Mouse (Mus musculus) kidney, embryonic 15.5 days (tissue): ENCODE measurements around the gene Hoxd12. TPM values are rescaled to one million over a fixed set of nuclear protein-coding genes. Genes with fewer than 3 reads are reported as not detected.

Experiments
- ATAC-seq: fragments of 200-750 bp; cut with Nextera tagmentation; replicated peaks from 2 replicates; pipeline ENCODE4 v1.8.0; 2017; ENCODE audit warnings: moderate TSS enrichment; ENCODE audit not compliant: low FRiP score
- H3K27ac ChIP-seq: fragments of 300-500 bp; sonication (generic); 2 replicates; pipeline ENCODE4 v1.5.1; 2015; ENCODE audit warnings: mild to moderate bottlenecking, inconsistent platforms
- H3K27me3 ChIP-seq: fragments of 300-500 bp; sonication (generic); 2 replicates; pipeline ENCODE4 v1.6.1; 2015; ENCODE audit warnings: inconsistent platforms
- H3K36me3 ChIP-seq: fragments of 300-500 bp; sonication (generic); 2 replicates; pipeline ENCODE4 v1.6.1; 2015; ENCODE audit warnings: inconsistent platforms
- H3K4me1 ChIP-seq: fragments of 300-500 bp; sonication (generic); 2 replicates; pipeline ENCODE4 v1.6.1; 2015; ENCODE audit warnings: inconsistent platforms
- H3K4me2 ChIP-seq: fragments of 300-500 bp; sonication (generic); 2 replicates; pipeline ENCODE4 v1.6.1; 2015; ENCODE audit warnings: moderate library complexity, mild to moderate bottlenecking, inconsistent platforms
- H3K4me3 ChIP-seq: fragments of 300-500 bp; sonication (generic); replicated peaks from 2 replicates; pipeline ENCODE4 v1.5.1; 2015; ENCODE audit warnings: mild to moderate bottlenecking, inconsistent platforms
- H3K9ac ChIP-seq: fragments of 300-500 bp; sonication (generic); 2 replicates; pipeline ENCODE4 v1.6.1; 2015; ENCODE audit warnings: mild to moderate bottlenecking, inconsistent platforms
- H3K9me3 ChIP-seq: fragments of 300-500 bp; sonication (generic); replicated peaks from 2 replicates; pipeline ENCODE4 v1.6.1; 2016; ENCODE audit warnings: inconsistent platforms
- WGBS: fragments of 180-500 bp; shearing (Covaris S2); methylation state at CpG from one replicate; pipeline ENCODE4 v1.1.7; 2015; ENCODE audit warnings: mixed read lengths; 5-methylcytosine and 5-hydroxymethylcytosine counted together
- polyA plus RNA-seq: library from polyadenylated mRNA; unstranded; fragments of >200 nt; fragmentation: Nextera tagmentation; extraction: Ambion mirVana; gene quantifications from 2 replicates; pipeline ENCODE4 v1.2.1, GENCODE M21; 2015

The Hoxd12 gene
- polyA plus RNA-seq, 1 experiment from 2014 or later: 6.4 TPM

GRCm38 (mm10) chr2:74657251-74658023, 17.4 kb upstream of the Hoxd12 start:
- WGBS: 3% methylated on average over 62 of the region's 62 CpGs
- peak overlapping the region; percentile 45 for H3K4me2 ChIP-seq

GRCm38 (mm10) chr2:74658024-74658666, 16.7 kb upstream of the Hoxd12 start:
- Histone ChIP-seq H3K9ac (no peak overlapping the region), H3K4me2 (peak overlapping the region; percentile 45), H3K4me3 (peak overlapping the region; percentile 20; the same call in 1 of the 2 replicates), H3K27me3 (peaks cover 95% of the 10 kb centered on the region), H3K9me3 (no peaks in the 10 kb centered on the region), H3K36me3 (no peaks in the 10 kb centered on the region), H3K4me1 (peaks cover 36% of the 10 kb centered on the region), H3K27ac (no peak overlapping the region)
- under 1% methylated on average over 15 of the region's 15 CpGs for WGBS
- no peak for ATAC-seq

More at GRCm38 (mm10) chr2:74657251-74658023, 17.4 kb upstream of the Hoxd12 start:
- H3K4me3 ChIP-seq: peak overlapping the region; percentile 20; the same call in 1 of the 2 replicates
- H3K9me3 ChIP-seq: no peaks in the 10 kb centered on the region
- no peak overlapping the region for H3K27ac ChIP-seq
- peaks cover 36% of the 10 kb centered on the region for H3K4me1 ChIP-seq
- no peak for ATAC-seq
- H3K27me3 ChIP-seq: peaks cover 90% of the 10 kb centered on the region
- H3K36me3 ChIP-seq: no peaks in the 10 kb centered on the region
- no peak overlapping the region for H3K9ac ChIP-seq

DNA sequence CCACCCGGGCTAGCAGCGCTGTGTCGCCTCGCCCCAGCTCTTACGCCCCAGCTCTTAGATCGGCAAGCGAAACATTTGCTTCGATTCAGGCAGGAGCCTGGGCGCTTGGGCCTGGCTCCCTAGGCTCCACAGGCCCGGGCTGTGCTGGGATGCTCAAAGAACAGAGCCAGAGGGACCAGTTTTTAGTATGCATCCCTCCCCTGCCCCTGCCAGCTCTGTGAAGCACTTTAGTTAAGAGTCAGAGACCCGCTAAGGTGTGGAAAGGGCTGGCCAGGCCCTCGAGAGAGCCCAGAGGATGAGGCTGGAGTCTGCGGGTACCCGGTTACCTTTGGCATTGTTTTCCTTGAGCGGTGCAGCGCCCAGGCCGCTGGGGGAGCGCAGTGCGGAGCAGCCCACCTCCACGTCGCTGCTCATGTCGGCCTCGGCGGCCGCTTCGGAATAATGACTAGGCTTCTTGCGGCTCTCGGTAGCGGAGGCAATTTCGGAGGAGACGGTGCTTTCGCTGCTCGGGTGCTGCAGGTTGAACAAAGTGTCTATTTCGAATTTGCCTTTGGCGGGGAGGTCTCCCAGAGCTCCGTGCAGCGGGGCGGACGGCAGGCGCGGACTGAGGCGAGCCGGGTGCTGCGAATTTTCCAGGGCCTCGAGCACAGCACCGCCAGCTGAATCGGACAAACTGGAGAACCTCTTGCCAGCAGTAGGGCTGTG, 16.0 kb upstream of the Hoxd12 start:
- Histone ChIP-seq H3K4me2 (0 out of 2 replicates have a peak overlapping the region, but pooled peaks have one; percentile 12), H3K27ac (no peak overlapping the region), H3K4me1 (peaks cover 40% of the 10 kb centered on the region), H3K9ac (no peak overlapping the region), H3K9me3 (no peaks in the 10 kb centered on the region), H3K36me3 (no peaks in the 10 kb centered on the region), H3K27me3 (peaks cover 99% of the 10 kb centered on the region), H3K4me3 (no peak overlapping the region)
- no peak for ATAC-seq
- WGBS: under 1% methylated on average over 47 of the region's 47 CpGs

GRCm38 (mm10) chr2:74659507-74660005, 15.3 kb upstream of the Hoxd12 start, which contains the start of gene Evx2:
Evx2 (minus strand) TSS chr2:74659557.
- no peak within 1 kb of the TSS for H3K27ac ChIP-seq
- H3K9me3 ChIP-seq: no peaks in the 10 kb centered on the region
- no peak within 1 kb of the TSS for H3K4me3 ChIP-seq
- 1% methylated on average over 28 of the region's 28 CpGs for WGBS
- H3K36me3 ChIP-seq: no peaks in the 10 kb centered on the region
- H3K9ac ChIP-seq: no peak within 1 kb of the TSS
- peaks cover 99% of the 10 kb centered on the region for H3K27me3 ChIP-seq
- peaks cover 40% of the 10 kb centered on the region for H3K4me1 ChIP-seq
- no peak for ATAC-seq
- H3K4me2 ChIP-seq: 0 out of 2 replicates have a peak within 1 kb of the TSS, but pooled peaks have one; percentile 12

DNA sequence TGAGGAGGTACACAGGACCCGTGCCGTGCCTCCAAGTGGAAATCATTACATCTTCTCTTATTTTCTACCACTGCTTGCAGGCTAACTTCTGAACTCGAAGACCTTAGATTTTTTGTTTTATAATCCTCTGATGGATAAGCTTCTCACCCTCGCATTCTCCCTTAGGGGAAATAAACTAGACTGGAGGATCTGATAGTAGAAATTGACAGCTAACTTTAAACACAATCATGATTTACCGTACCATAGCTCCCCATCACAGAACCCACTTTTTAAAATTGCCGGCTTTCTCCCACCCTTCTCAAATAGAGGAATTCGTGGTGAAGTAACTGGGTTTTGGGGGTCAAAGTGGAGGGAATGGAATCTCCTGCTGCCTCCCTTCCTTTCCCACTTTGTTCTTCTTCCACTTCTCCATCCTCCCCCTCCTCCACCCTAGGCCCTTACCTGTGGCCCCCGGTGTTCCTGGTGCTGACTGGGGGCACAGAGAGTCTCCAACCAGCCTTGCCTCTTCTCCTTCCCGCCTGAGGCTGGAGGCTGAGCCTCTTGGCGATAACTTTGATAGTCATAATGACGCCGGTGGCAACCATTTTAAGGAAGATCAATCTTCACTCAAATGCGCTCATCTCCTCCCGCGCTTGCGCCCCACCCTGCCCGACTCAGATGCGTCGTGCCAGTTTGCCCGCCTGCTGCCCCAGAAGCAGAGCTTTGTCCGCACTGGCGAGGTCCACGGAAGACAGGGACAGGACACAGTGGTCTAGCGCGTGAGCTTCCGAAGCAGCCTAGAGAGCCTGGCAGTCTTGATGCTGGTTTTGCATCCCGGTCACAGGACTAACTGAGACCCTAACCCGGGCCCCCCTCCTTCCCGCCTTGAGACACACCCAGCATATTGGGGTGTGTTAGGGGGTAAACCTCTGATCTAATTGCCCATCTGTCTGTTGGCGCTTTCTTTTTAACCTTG, 14.1 kb upstream of the Hoxd12 start:
- H3K27me3 ChIP-seq: peaks cover 99% of the 10 kb centered on the region
- no peak overlapping the region for H3K27ac ChIP-seq
- no peak overlapping the region for H3K9ac ChIP-seq
- peaks cover 35% of the 10 kb centered on the region for H3K4me1 ChIP-seq
- no peak for ATAC-seq
- WGBS: under 1% methylated on average over 30 of the region's 30 CpGs
- no peak overlapping the region for H3K4me2 ChIP-seq
- H3K36me3 ChIP-seq: no peaks in the 10 kb centered on the region
- no peak overlapping the region for H3K4me3 ChIP-seq
- H3K9me3 ChIP-seq: no peaks in the 10 kb centered on the region

- peak; percentile 58; the same call in 1 of the 2 replicates for ATAC-seq
- Histone ChIP-seq H3K4me3 (peak overlapping the region; percentile 20), H3K9ac (no peak overlapping the region), H3K27me3 (peaks cover 99% of the 10 kb centered on the region), H3K27ac (no peak overlapping the region), H3K4me1 (peaks cover 29% of the 10 kb centered on the region), H3K4me2 (peak overlapping the region; percentile 52), H3K9me3 (no peaks in the 10 kb centered on the region), H3K36me3 (no peaks in the 10 kb centered on the region)
- under 1% methylated on average over 14 of the region's 14 CpGs for WGBS
Observed at GRCm38 (mm10) chr2:74661685-74662084, 13.1 kb upstream of the Hoxd12 start.

GRCm38 (mm10) chr2:74663291-74663925, 11.4 kb upstream of the Hoxd12 start:
- Histone ChIP-seq H3K27ac (no peak overlapping the region), H3K4me2 (peak overlapping the region; percentile 23; the same call in 1 of the 2 replicates), H3K9ac (no peak overlapping the region), H3K27me3 (peaks cover 98% of the 10 kb centered on the region), H3K4me3 (no peak overlapping the region), H3K4me1 (peaks cover 35% of the 10 kb centered on the region), H3K36me3 (no peaks in the 10 kb centered on the region), H3K9me3 (no peaks in the 10 kb centered on the region)
- WGBS: 3% methylated on average over 18 of the region's 18 CpGs
- no peak for ATAC-seq

DNA sequence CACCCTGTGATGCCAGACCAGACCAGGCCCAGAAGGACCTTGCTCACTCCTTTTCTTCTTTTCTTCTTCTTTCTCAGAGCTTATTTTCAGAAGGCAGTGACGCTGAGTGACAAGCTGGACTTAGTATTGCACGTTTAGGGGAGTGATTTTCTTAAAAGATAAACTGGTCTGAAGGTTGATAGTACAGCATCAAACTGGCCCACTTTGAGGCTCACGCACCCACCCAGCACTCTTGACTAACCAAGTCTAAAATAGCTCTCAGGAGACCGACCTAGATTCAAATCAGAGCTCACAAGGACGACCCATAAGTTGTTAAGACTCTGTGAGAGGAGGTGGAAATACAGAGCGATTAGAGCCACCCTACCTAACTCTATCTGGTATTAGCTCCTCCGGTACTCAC, 8.4 kb upstream of the Hoxd12 start:
- Histone ChIP-seq H3K27ac (no peak overlapping the region), H3K4me1 (peaks cover 27% of the 10 kb centered on the region), H3K9ac (no peak overlapping the region), H3K4me3 (no peak overlapping the region), H3K9me3 (no peaks in the 10 kb centered on the region), H3K4me2 (no peak overlapping the region), H3K27me3 (peaks cover 96% of the 10 kb centered on the region), H3K36me3 (no peaks in the 10 kb centered on the region)
- ATAC-seq: no peak
- WGBS: 3% methylated on average over 7 of the region's 7 CpGs

DNA sequence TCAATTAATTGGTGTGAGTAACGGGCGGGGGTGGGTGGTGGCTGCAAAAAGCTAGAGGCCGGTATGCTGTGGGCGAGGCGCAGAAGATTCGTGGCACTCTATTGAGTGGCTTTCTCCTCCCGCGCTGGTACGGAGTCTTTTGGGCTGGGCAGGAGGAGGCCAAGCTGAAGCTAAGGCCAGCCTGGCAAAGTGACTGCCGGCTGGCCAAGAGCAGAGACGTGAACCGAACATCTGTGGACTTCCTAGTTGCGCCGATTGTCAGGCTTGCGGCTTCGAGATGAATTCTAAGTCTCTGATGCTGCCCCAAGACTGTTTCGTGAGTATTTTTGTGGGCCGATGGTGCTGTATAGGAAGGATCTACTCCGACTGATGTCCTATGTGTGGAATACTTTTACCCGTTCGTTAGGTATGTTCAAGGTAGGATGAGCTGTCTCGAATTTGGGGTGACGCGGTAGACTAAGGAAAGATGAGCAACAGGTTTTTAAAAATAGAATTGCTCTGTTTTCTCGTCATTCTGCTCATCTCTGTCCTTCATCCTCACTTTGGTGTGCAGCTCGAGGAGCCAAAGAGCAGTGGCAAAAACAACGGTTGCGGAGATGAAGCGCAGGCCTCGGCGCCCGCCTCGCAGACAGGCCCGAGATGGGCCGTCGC, 7.5 kb upstream of the Hoxd12 start:
- ATAC-seq: peak; percentile 31; the same call in 1 of the 2 replicates
- Histone ChIP-seq H3K4me3 (peak overlapping the region; percentile 52), H3K4me2 (peak overlapping the region; percentile 93)

GRCm38 (mm10) chr2:74667842-74668357, 6.9 kb upstream of the Hoxd12 start, which contains the start of gene Hoxd13:
Hoxd13 (plus strand) TSS chr2:74668310.
- WGBS: 1% methylated on average over 37 of the region's 51 CpGs
- 0 out of 2 replicates have a peak within 1 kb of the TSS, but pooled peaks have one; percentile 35 for H3K9ac ChIP-seq

More for the DNA sequence above, 7.5 kb upstream of the Hoxd12 start:
- Histone ChIP-seq H3K36me3 (no peaks in the 10 kb centered on the region), H3K9ac (no peak overlapping the region), H3K27ac (no peak overlapping the region), H3K4me1 (peaks cover 24% of the 10 kb centered on the region), H3K9me3 (no peaks in the 10 kb centered on the region), H3K27me3 (peaks cover 96% of the 10 kb centered on the region)
- under 1% methylated on average over 35 of the region's 36 CpGs for WGBS

More at GRCm38 (mm10) chr2:74667842-74668357, 6.9 kb upstream of the Hoxd12 start, which contains the start of gene Hoxd13:
- peak within 1 kb of the TSS; percentile 52 for H3K4me3 ChIP-seq
- H3K4me1 ChIP-seq: peaks cover 29% of the 10 kb centered on the region
- H3K27me3 ChIP-seq: peaks cover 96% of the 10 kb centered on the region
- H3K36me3 ChIP-seq: no peaks in the 10 kb centered on the region
- ATAC-seq: peak; percentile 85
- H3K9me3 ChIP-seq: no peaks in the 10 kb centered on the region
- H3K4me2 ChIP-seq: peak within 1 kb of the TSS; percentile 93
- no peak within 1 kb of the TSS for H3K27ac ChIP-seq
